Mouse (Mus musculus) erythroblast, embryonic 14.5 days (primary cell): ENCODE measurements at regions not wholly inside any gene's neighbourhood (a gene's known extent, or its start where the extent isn't known, plus 50 kb on each side); places are given as distances from the start of the nearest gene placed in this dataset.

ENCODE experiments used
- GATA1 ChIP-seq: IDR thresholded peaks from 2 replicates; pipeline ENCODE4 v1.6.1; 2012; ENCODE audit warnings: low read length, inconsistent platforms, mixed read lengths
- TAL1 ChIP-seq: IDR thresholded peaks from 3 replicates; pipeline ENCODE4 v1.6.1; 2012; ENCODE audit warnings: low read length, inconsistent platforms, mixed read lengths

DNA sequence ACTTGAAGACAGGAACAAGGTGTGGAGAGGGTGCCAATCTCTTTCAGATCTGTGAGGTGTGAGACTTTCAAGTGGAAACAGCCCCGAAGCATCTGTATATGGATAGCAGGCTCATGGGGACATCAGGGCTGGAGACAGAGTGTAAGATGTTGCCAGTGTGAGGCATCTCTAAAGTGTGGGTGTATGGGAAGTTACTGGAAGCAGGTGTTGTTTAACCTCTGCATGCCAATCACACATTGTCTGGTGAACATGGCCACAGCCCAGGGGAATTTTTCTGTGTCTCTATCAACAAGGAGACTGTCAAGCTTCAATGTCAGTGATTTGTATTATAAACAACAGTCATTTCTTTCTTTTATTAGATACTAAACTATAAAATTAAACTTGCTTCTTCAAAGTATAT lies 163.0 kb upstream of the Klf4 start:
- no peak for TF ChIP-seq TAL1
- TF ChIP-seq GATA1 = no peak
